Mouse (Mus musculus): ENCODE measurements around the gene Ncoa6.

GRCm38 (mm10) chr2:155381643-155382331, 91.9 kb downstream of the Ncoa6 start:
- TF ChIP-seq EP300 (optimal IDR thresholded peaks at IDR 0.05) (no peak), CTCF (IDR thresholded peaks at IDR 0.05; ENCODE audit: low read depth) (no peak)

Measured in stomach, postnatal 0 days (tissue).